Mouse (Mus musculus) stomach, embryonic 14.5 days (tissue): ENCODE data around the gene Dusp13. TPM values are rescaled to one million over a fixed set of nuclear protein-coding genes. Genes with fewer than 3 reads are reported as not detected.

ENCODE experiments used
- ATAC-seq: fragments of 200-750 bp; cut with Nextera tagmentation; 2 replicates; pipeline ENCODE4 v1.8.0; 2017; ENCODE audit warnings: low read depth, moderate TSS enrichment; ENCODE audit not compliant: insufficient number of reproducible peaks, insufficient read depth, low FRiP score
- H3K27ac ChIP-seq: fragments of 300-500 bp; sonication (generic); 2 replicates; pipeline ENCODE4 v1.5.1; 2014; ENCODE audit warnings: mild to moderate bottlenecking, low read length, moderate library complexity, mixed read lengths
- H3K27me3 ChIP-seq: fragments of 300-500 bp; sonication (generic); 2 replicates; pipeline ENCODE4 v1.6.1; 2014; ENCODE audit warnings: low read length, control low read depth, mixed read lengths; ENCODE audit not compliant: control insufficient read depth, insufficient read depth
- H3K36me3 ChIP-seq: fragments of 300-500 bp; sonication (generic); 2 replicates; pipeline ENCODE4 v1.6.1; 2014; ENCODE audit warnings: mild to moderate bottlenecking, control low read depth, low read length, moderate library complexity, mixed read lengths; ENCODE audit not compliant: control insufficient read depth, insufficient read depth
- H3K4me1 ChIP-seq: fragments of 300-500 bp; sonication (generic); 2 replicates; pipeline ENCODE4 v1.6.1; 2014; ENCODE audit warnings: low read length, control low read depth, mixed read lengths; ENCODE audit not compliant: control insufficient read depth, insufficient read depth
- H3K4me2 ChIP-seq: fragments of 300-500 bp; sonication (generic); replicated peaks from 2 replicates; pipeline ENCODE4 v1.6.1; 2014; ENCODE audit warnings: low read depth, low read length, control low read depth
- H3K4me3 ChIP-seq: fragments of 300-500 bp; sonication (generic); 2 replicates; pipeline ENCODE4 v1.5.1; 2014; ENCODE audit warnings: low read depth, low read length, control low read depth
- H3K9ac ChIP-seq: fragments of 300-500 bp; sonication (generic); replicated peaks from 2 replicates; pipeline ENCODE4 v1.6.1; 2014; ENCODE audit warnings: low read depth, mild to moderate bottlenecking, control low read depth, low read length, moderate library complexity, mixed read lengths
- H3K9me3 ChIP-seq: fragments of 300-500 bp; sonication (generic); 2 replicates; pipeline ENCODE4 v1.6.1; 2016; ENCODE audit warnings: low read depth, low read length, control low read depth; ENCODE audit not compliant: control insufficient read depth
- WGBS: fragments of 180-500 bp; shearing (Covaris S2); extraction: QIAGEN DNeasy Blood & Tissue Kit; methylation state at CpG from one replicate; pipeline ENCODE4 v1.1.7; 2014; 5-methylcytosine and 5-hydroxymethylcytosine counted together
- polyA plus RNA-seq: library from polyadenylated mRNA; unstranded; fragments of >200 nt; fragmentation: Nextera tagmentation; extraction: Ambion mirVana; gene quantifications from 2 replicates; pipeline ENCODE4 v1.2.1, GENCODE M21; 2014

The Dusp13 gene
- polyA plus RNA-seq, 1 experiment from 2014 or later: not detected

DNA sequence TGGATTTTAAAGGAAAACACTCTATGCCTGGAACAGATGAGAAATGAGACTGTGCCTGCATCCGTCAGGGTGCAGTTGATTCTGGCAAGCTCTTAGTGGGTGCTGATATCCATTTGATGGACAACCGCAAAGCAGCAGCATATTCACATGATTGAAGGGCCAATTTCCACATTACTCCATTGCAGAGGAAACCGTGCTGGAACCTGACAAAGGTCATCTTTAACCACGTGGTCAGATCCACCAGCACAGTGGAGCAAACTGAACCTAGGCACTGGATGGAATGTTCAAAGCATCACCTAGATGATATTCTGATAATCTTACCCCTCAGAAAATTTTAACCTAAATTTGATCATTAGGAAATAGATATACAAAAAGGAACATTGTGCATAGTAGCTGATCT is 25.2 kb upstream of the Dusp13 start:
- H3K4me1 ChIP-seq: no peaks in the 10 kb centered on the region
- 92% methylated on average over 4 of the region's 4 CpGs for WGBS
- no peak overlapping the region for H3K4me2 ChIP-seq
- H3K4me3 ChIP-seq: no peak overlapping the region
- H3K36me3 ChIP-seq: peaks cover 10% of the 10 kb centered on the region
- no peak overlapping the region for H3K27ac ChIP-seq
- no peak for ATAC-seq
- H3K9me3 ChIP-seq: no peaks in the 10 kb centered on the region
- no peak overlapping the region for H3K9ac ChIP-seq
- H3K27me3 ChIP-seq: no peaks in the 10 kb centered on the region

DNA sequence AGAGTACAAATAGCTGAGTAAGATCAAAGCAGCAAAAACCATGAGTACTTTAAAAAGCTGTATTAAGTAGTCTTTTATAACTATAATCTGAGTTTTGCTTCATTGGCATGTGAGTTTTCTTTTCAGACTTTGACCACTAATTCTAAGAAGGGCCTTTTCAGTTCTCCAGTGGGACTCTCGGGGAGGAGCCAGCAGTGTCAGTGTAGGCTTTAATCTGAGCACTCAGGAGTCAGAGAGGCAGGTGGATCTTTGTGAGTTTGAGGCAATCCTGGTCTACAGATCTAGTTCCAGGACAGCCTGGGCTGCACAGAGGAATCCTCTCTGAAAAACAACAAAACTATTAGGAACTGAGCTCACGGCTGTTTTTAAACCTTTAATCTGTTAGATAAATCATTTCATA is 23.0 kb upstream of the Dusp13 start:
- ATAC-seq: no peak
- Histone ChIP-seq H3K36me3 (peaks cover 10% of the 10 kb centered on the region), H3K27me3 (no peaks in the 10 kb centered on the region), H3K4me2 (no peak overlapping the region), H3K27ac (no peak overlapping the region), H3K9me3 (no peaks in the 10 kb centered on the region), H3K9ac (no peak overlapping the region), H3K4me3 (no peak overlapping the region), H3K4me1 (no peaks in the 10 kb centered on the region)
- WGBS: 58% methylated on average over 2 of the region's 2 CpGs

DNA sequence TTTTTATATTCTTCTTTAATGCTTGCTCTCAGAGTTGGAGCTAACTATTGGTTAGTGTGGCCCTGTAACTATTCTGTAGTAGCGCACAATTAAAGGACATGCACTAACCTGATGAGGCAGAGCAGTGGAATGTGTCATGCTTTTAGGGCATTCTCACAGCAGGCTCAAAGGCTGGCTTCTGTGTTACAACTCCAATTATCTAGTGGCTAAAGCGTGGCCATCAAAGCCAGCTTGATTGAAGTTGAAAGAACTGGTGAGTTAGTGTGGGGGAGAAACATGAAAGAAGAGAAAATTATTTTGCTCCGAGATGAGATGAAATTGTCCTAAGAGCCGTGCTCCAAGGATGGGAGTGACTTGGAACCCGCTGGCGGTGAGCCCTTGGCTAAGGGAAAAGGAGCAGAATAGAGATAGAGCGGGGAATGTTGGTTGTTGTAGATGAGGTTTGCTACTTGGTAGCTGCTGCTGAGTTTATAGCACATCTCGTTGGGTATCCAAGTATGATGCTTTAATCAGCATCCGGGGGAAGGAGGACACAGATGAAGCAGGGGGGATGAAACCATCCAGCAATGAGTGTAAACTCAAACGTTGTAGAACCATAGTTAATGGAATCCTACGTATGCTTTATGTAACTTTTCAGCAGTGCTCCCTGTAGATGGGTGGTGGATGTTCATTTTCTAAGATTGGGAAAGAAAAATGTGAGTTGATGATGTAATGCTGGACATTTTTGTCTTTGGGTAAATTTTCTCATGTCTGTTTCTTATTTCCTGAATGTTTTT is 21.7 kb upstream of the Dusp13 start:
- no peak overlapping the region for H3K4me3 ChIP-seq
- H3K4me1 ChIP-seq: no peaks in the 10 kb centered on the region
- no peak for ATAC-seq
- WGBS: 82% methylated on average over 11 of the region's 11 CpGs
- H3K9ac ChIP-seq: no peak overlapping the region
- H3K27ac ChIP-seq: no peak overlapping the region
- no peaks in the 10 kb centered on the region for H3K9me3 ChIP-seq
- no peaks in the 10 kb centered on the region for H3K27me3 ChIP-seq
- no peak overlapping the region for H3K4me2 ChIP-seq
- H3K36me3 ChIP-seq: peaks cover 10% of the 10 kb centered on the region

DNA sequence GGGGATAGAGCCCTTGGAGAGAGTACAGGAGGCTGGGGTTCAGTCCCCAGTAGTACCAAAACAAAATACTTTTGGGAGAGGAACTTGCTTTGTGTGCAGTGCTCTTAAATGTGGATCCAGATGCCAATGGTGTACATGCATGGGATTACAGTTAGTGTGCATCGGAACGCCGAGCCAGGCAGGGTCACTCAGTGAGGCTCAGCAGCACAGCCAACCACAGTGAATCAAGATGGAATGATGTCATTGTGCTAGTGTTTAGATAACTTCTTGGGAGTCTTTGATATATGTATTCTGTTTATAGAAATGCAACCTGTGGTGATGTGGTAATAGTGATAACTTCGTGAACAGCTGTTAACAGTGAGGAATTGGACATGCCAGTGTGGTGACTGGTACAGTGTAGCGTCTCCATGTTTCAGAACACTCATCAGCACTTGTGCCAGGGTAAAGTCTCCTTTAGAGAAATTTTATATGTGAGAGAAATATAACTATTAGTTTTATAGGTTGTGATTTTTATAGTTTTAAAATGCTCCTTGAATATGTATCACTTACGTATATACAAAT is 15.5 kb upstream of the Dusp13 start:
- no peaks in the 10 kb centered on the region for H3K4me1 ChIP-seq
- H3K4me2 ChIP-seq: no peak overlapping the region
- no peaks in the 10 kb centered on the region for H3K9me3 ChIP-seq
- no peaks in the 10 kb centered on the region for H3K27me3 ChIP-seq
- no peak for ATAC-seq
- no peak overlapping the region for H3K9ac ChIP-seq
- H3K36me3 ChIP-seq: no peaks in the 10 kb centered on the region
- H3K27ac ChIP-seq: no peak overlapping the region
- 88% methylated on average over 6 of the region's 6 CpGs for WGBS
- H3K4me3 ChIP-seq: no peak overlapping the region

DNA sequence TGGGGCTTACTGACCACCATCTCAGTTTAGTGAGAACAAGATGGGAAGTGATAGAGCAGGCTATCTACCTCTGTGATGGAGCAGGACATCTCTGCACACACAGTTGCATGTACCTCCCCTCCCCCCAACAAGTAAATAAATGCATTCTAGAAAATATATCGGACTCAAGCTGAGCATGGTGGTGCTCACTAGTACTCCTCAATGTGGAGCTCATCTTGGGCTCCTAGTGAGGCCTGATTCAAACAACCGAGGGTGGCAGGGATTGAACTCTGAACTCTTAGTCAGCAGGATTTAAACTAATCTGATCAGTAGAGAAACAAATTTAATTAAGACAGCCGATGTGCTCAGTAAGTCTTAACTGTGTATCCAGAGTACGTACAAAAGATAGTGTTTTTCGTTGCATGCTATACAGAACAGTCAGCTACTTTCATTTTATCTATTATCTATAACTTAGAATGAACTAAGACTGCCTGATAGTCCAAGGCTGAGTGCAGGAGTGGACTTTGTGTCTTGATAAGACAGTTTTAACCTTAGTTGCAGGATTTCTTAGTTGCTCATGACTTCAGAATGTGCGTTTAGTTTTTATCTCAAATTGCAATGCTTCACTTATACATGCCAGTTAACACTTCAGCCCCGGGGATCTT is 14.9 kb upstream of the Dusp13 start:
- Histone ChIP-seq H3K9ac (no peak overlapping the region), H3K9me3 (no peaks in the 10 kb centered on the region), H3K4me2 (no peak overlapping the region), H3K36me3 (no peaks in the 10 kb centered on the region), H3K4me3 (no peak overlapping the region), H3K27ac (no peak overlapping the region), H3K27me3 (no peaks in the 10 kb centered on the region), H3K4me1 (no peaks in the 10 kb centered on the region)
- no peak for ATAC-seq
- 56% methylated on average over 7 of the region's 7 CpGs for WGBS

DNA sequence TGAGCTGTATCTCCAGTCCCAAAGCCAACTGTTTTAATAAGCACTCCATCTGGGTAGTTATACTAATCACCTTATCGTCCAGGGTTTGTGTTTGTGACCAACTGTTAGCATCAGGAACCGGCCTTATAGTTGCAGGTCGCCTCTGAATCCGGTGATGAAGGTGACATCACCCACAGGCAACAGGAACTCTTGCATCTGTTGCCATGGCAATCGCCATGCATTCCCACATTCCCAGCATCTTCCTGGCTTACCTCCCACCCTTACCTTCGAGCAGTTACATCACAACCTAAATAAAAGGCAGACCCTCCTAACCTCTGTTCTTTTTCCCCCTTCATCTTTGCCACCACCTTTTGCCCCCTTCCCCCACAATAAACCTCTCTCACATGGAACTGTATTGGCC is 13.7 kb upstream of the Dusp13 start:
- H3K36me3 ChIP-seq: no peaks in the 10 kb centered on the region
- H3K27me3 ChIP-seq: no peaks in the 10 kb centered on the region
- no peak for ATAC-seq
- no peaks in the 10 kb centered on the region for H3K4me1 ChIP-seq
- H3K9me3 ChIP-seq: no peaks in the 10 kb centered on the region
- no peak overlapping the region for H3K9ac ChIP-seq
- 87% methylated on average over 6 of the region's 6 CpGs for WGBS
- no peak overlapping the region for H3K4me3 ChIP-seq
- H3K4me2 ChIP-seq: no peak overlapping the region
- no peak overlapping the region for H3K27ac ChIP-seq

DNA sequence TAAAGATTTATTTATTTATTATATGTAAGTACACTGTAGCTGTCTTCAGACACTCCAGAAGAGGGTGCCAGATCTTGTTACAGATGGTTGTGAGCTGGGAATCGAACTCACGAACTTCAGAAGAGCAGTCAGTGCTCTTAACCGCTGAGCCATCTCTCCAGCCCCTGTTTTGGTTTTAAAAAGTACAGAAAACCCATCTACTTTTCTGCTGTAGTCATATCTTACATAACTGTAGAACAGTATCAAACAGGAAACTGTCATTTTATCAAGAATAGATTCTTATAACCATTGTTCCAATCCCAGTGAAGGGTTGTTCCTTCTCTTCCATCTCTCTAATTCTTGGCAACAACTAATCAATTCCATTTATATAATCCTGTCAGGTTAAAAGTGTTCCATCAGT is 12.8 kb upstream of the Dusp13 start:
- H3K4me2 ChIP-seq: no peak overlapping the region
- no peaks in the 10 kb centered on the region for H3K9me3 ChIP-seq
- no peak for ATAC-seq
- H3K4me3 ChIP-seq: no peak overlapping the region
- 95% methylated on average over 3 of the region's 3 CpGs for WGBS
- no peak overlapping the region for H3K9ac ChIP-seq
- no peaks in the 10 kb centered on the region for H3K4me1 ChIP-seq
- no peak overlapping the region for H3K27ac ChIP-seq
- H3K36me3 ChIP-seq: no peaks in the 10 kb centered on the region
- H3K27me3 ChIP-seq: no peaks in the 10 kb centered on the region

DNA sequence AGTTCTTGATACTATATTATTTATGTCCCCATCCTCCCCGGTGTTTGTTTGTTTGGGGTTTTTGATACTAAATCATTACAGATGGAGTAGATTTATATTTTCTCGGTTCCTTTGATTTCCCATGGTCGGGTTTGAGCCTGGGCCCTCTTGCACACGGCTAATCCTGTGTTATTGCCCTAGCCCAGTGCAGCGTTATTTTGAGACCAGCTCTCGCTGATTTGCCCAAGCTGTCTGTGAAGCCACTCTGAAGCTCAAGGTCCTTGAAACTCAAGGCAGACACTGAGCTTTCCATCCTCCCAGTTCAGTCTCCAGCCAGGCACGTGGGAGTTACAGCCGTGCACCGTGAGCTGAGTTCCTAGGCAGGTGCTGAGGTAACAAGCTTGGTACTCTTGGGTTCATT is 10.6 kb upstream of the Dusp13 start:
- H3K36me3 ChIP-seq: no peaks in the 10 kb centered on the region
- no peaks in the 10 kb centered on the region for H3K27me3 ChIP-seq
- H3K4me2 ChIP-seq: no peak overlapping the region
- H3K9me3 ChIP-seq: no peaks in the 10 kb centered on the region
- H3K4me3 ChIP-seq: no peak overlapping the region
- 84% methylated on average over 9 of the region's 9 CpGs for WGBS
- ATAC-seq: no peak
- no peak overlapping the region for H3K9ac ChIP-seq
- no peak overlapping the region for H3K27ac ChIP-seq
- no peaks in the 10 kb centered on the region for H3K4me1 ChIP-seq
